Mouse (Mus musculus) lung, postnatal 0 days (tissue): ENCODE results near the gene Arhgap25.

Source experiments
- CTCF ChIP-seq: IDR thresholded peaks from 2 replicates; pipeline ENCODE4 v1.5.1; 2016; ENCODE audit warnings: antibody characterized with exemption, mild to moderate bottlenecking
- EP300 ChIP-seq: IDR thresholded peaks from 2 replicates; pipeline ENCODE4 v1.6.1; 2016; ENCODE audit warnings: antibody characterized with exemption, mild to moderate bottlenecking, control low read depth

DNA sequence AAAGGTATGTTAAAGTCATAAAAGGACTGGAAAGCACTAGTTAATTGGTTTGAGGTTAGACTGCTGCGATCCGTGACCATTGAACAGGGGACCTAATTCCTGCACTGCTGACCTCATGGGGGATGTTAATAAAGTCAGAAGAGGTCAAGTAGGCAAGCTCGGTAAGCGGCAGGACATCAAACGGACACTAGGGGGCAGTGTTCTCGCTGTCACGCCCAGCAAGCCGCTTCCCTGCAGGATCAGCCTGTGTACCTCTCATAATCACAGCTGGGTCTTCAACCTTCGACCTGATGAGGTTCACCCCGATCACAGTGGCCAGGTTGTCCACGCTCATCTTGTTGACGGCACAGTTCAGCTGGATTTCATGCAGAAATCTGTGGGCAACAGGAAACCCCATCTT lies 66.8 kb downstream of the Arhgap25 start:
- TF ChIP-seq CTCF (peak; percentile 93), EP300 (no peak)
